Mouse (Mus musculus): ENCODE measurements around the gene Hbq1a.

GRCm38 (mm10) chr11:32265117-32265738 is 34.6 kb upstream of the Hbq1a start:
- TF ChIP-seq CTCF (IDR thresholded peaks at IDR 0.05; ENCODE audit: control insufficient read depth, insufficient read depth, insufficient replicate concordance, low read depth, low read length) = no peak
- TF ChIP-seq POLR2A (IDR thresholded peaks at IDR 0.05; ENCODE audit: control insufficient read depth, low read depth, low read length) = no peak
